Comparison of ENCODE assay signal across 31 mouse cellular contexts in genomic region chr9:50686866-50687652, GRCm38 (mm10). TPM values are rescaled to one million over a fixed set of nuclear protein-coding genes. Genes with fewer than 3 reads are reported as not detected.
DNase-seq lines count a peak whose midpoint lies in the region; ATAC-seq and TF ChIP-seq lines count a peak whose summit lies in the region.
"Had no signal": no experiment of that assay in that cellular context is flagged by ENCODE, and none has a peak within 500 bp of the region (broad histone marks: within the 10 kb centered on the region; RNA-seq: fewer than 3 reads in every experiment).

No protein-coding gene starts in this region.

- no peak overlapping the region for H3K4me3 ChIP-seq in liver, embryonic 16.5 days (ENCODE audit: low read depth, low read length)
- no peak overlapping the region for H3K4me3 ChIP-seq in liver, embryonic 11.5 days (ENCODE audit: low read depth, low read length)
- H3K4me3 ChIP-seq in C2C12 (ENCODE audit: insufficient read depth, poor library complexity, severe bottlenecking), result no peak overlapping the region
- H3K4me3 ChIP-seq in embryonic fibroblast, embryonic 13.5 days (ENCODE audit: insufficient read depth, low read length), result no peak overlapping the region
- H3K4me3 ChIP-seq: embryonic facial prominence, embryonic 13.5 days; erythroblast, embryonic 14.5 days; hindbrain, embryonic 13.5 days; left cerebral cortex, adult 2 months; limb, embryonic 13.5 days; myocyte; neural tube, embryonic 12.5 days had no signal

- no peak for TF ChIP-seq POLR2A in embryonic fibroblast, embryonic 13.5 days (IDR thresholded peaks at IDR 0.05; ENCODE audit: low read depth, low read length)

- H3K79me2 ChIP-seq in C2C12 (ENCODE audit: control insufficient read depth, insufficient read depth), result no peaks in the 10 kb centered on the region

- H3K4me2 ChIP-seq in liver, embryonic 16.5 days (ENCODE audit: low read depth, low read length), result 0 out of 2 replicates have a peak overlapping the region, but pooled peaks have one; percentile 8
- H3K4me2 ChIP-seq in liver, embryonic 11.5 days, result no peak overlapping the region
- H3K4me2 ChIP-seq: embryonic facial prominence, embryonic 13.5 days; heart, embryonic 11.5 days; hindbrain, embryonic 13.5 days; limb, embryonic 13.5 days; neural tube, embryonic 12.5 days had no signal

- H3K9ac ChIP-seq in liver, embryonic 16.5 days (ENCODE audit: low read depth, low read length), result no peak overlapping the region
- no peak overlapping the region for H3K9ac ChIP-seq in liver, embryonic 11.5 days (ENCODE audit: low read depth, low read length)
- H3K9ac ChIP-seq: embryonic facial prominence, embryonic 13.5 days; forebrain, postnatal 0 days; hindbrain, embryonic 13.5 days; limb, embryonic 13.5 days; neural tube, embryonic 12.5 days had no signal

- H3K27me3 ChIP-seq in liver, embryonic 16.5 days (ENCODE audit: control insufficient read depth, insufficient read depth, low read depth, low read length), result no peaks in the 10 kb centered on the region
- H3K27me3 ChIP-seq in liver, embryonic 11.5 days (replicated peaks; ENCODE audit: control insufficient read depth, insufficient read depth, low read length), result no peaks in the 10 kb centered on the region
- H3K27me3 ChIP-seq in C2C12 (ENCODE audit: control insufficient read depth, insufficient read depth, insufficient read length), result no peaks in the 10 kb centered on the region
- H3K27me3 ChIP-seq: embryonic facial prominence, embryonic 13.5 days; hindbrain, embryonic 13.5 days; limb, embryonic 13.5 days; neural tube, embryonic 12.5 days had no signal

- H3K36me3 ChIP-seq in liver, embryonic 16.5 days (ENCODE audit: control insufficient read depth, insufficient read depth), result no peaks in the 10 kb centered on the region
- no peaks in the 10 kb centered on the region for H3K36me3 ChIP-seq in liver, embryonic 11.5 days (ENCODE audit: control insufficient read depth, insufficient read depth, low read length)
- H3K36me3 ChIP-seq in C2C12 (ENCODE audit: control insufficient read depth, insufficient read depth), result no peaks in the 10 kb centered on the region

- 43% methylated on average over 6 of the region's 6 CpGs for WGBS in liver, embryonic 16.5 days (ENCODE audit: insufficient replicate concordance)
- 63% methylated on average over 6 of the region's 6 CpGs for WGBS in liver, embryonic 11.5 days

- intact Hi-C loops in left cerebral cortex, postnatal 4 days (cut with DNase I), result no loop called here

- H3K27ac ChIP-seq in liver, embryonic 16.5 days (ENCODE audit: low read length), result peak overlapping the region; percentile 48
- H3K27ac ChIP-seq in liver, embryonic 11.5 days (ENCODE audit: low read depth, low read length), result no peak overlapping the region
- H3K27ac ChIP-seq in embryonic fibroblast, embryonic 13.5 days (ENCODE audit: insufficient read depth, low read length), result peak overlapping the region; percentile 20; the same call in 1 of the 2 replicates
- H3K27ac ChIP-seq: embryonic facial prominence, embryonic 13.5 days; hindbrain, embryonic 13.5 days; left cerebral cortex, adult 2 months; limb, embryonic 13.5 days; neural tube, embryonic 12.5 days had no signal

- no peak overlapping the region for H3ac ChIP-seq in C2C12 (ENCODE audit: control insufficient read depth, insufficient read length, low read depth)

- no peaks in the 10 kb centered on the region for H3K79me3 ChIP-seq in C2C12 (ENCODE audit: low read depth)

- no peak for DNase-seq in liver, embryonic 11.5 days (ENCODE audit: low spot score)
- DNase-seq in frontal cortex, postnatal 10 days (ENCODE audit: low spot score in 2 of 2), result no peak
- DNase-seq in left cerebral cortex, postnatal 4 days, result no peak
- DNase-seq: adrenal gland, postnatal 36 days; cerebellum, adult 18-20 months; cerebellum, postnatal 10 days; embryo, embryonic 11 days; forebrain, postnatal 0 days; gastrocnemius, postnatal 10 days; heart, postnatal 4 days; kidney, adult 11 months; kidney, postnatal 25 days; lung, adult 18-20 months; lung, postnatal 4 days; thymus, adult 2 months; thymus, postnatal 36 days had no signal

- H3K9me3 ChIP-seq in liver, embryonic 16.5 days (replicated peaks; ENCODE audit: control insufficient read depth, low read length), result no peaks in the 10 kb centered on the region
- H3K9me3 ChIP-seq in liver, embryonic 11.5 days (ENCODE audit: control insufficient read depth, low read length), result no peaks in the 10 kb centered on the region
- H3K9me3 ChIP-seq: embryonic facial prominence, embryonic 13.5 days; hindbrain, embryonic 13.5 days; limb, embryonic 13.5 days; neural tube, embryonic 12.5 days had no signal

- ATAC-seq in liver, embryonic 16.5 days (ENCODE audit: low read depth), result peak; percentile 59; the same call in 1 of the 2 replicates
- ATAC-seq in liver, embryonic 11.5 days (replicated peaks; ENCODE audit: low FRiP score), result no peak
- 0 out of 2 replicates have a peak, but pooled peaks have one; percentile 11 for ATAC-seq in megakaryocyte progenitor cell, adult 5-6 weeks (replicated peaks; ENCODE audit: poor library complexity)
- ATAC-seq in monocyte, adult 5-6 weeks (replicated peaks; ENCODE audit: insufficient number of reproducible peaks, low FRiP score, low TSS enrichment, poor library complexity, severe bottlenecking), result no peak
- ATAC-seq: forebrain, postnatal 0 days; lung, postnatal 0 days; midbrain, embryonic 16.5 days had no signal

- TF ChIP-seq CTCF in C2C12 (IDR thresholded peaks at IDR 0.05; ENCODE audit: control insufficient read depth, insufficient read depth, insufficient read length), result no peak
- no peak for TF ChIP-seq CTCF in embryonic fibroblast, embryonic 13.5 days (IDR thresholded peaks at IDR 0.05; ENCODE audit: borderline replicate concordance, insufficient read depth, low read length)

- no peaks in the 10 kb centered on the region; the same call in 1 of the 2 replicates for H3K4me1 ChIP-seq in liver, embryonic 16.5 days (ENCODE audit: control insufficient read depth, low read depth, low read length)
- no peaks in the 10 kb centered on the region for H3K4me1 ChIP-seq in liver, embryonic 11.5 days (replicated peaks; ENCODE audit: control insufficient read depth, insufficient read depth, low read length)
- no peaks in the 10 kb centered on the region; the same call in 1 of the 2 replicates for H3K4me1 ChIP-seq in embryonic fibroblast, embryonic 13.5 days (ENCODE audit: control insufficient read depth, insufficient read depth, low read length)
- H3K4me1 ChIP-seq: embryonic facial prominence, embryonic 13.5 days; hindbrain, embryonic 13.5 days; limb, embryonic 13.5 days; neural tube, embryonic 12.5 days had no signal

TF ChIP-seq in C2C12, 6 proteins besides CTCF, POLR2A, EP300 and RAD21:
- TF ChIP-seq USF1 (IDR thresholded peaks at IDR 0.05; ENCODE audit: low read depth) (no peak), MYOG (IDR thresholded peaks at IDR 0.05; ENCODE audit: control insufficient read depth, extremely low read depth, insufficient read length) (no peak), CEBPB (IDR thresholded peaks at IDR 0.05; ENCODE audit: low read depth) (no peak), MYOD1 (IDR thresholded peaks at IDR 0.05; ENCODE audit: control insufficient read depth, insufficient read length, low read depth) (no peak), FOSL1 (IDR thresholded peaks at IDR 0.05; ENCODE audit: insufficient read depth, low read length, poor library complexity, severe bottlenecking) (peak; percentile 25), MAX (IDR thresholded peaks at IDR 0.05) (no peak)

RNA-seq across cellular contexts. Expression of gene Dlat, which starts 27.5 kb away (rescaled TPM):
- polyA plus RNA-seq in liver, embryonic 16.5 days (2015; fragmentation: Nextera tagmentation; extraction: Ambion mirVana), result 21.6 and 22.5 TPM in 2 replicates
- 77.3 and 83.7 TPM in 2 replicates for polyA plus RNA-seq in liver, embryonic 11.5 days (2014; fragmentation: Nextera tagmentation; extraction: Ambion mirVana)
- polyA plus RNA-seq in C2C12 (2012; fragmentation: generic; extraction: Trizol), result 42.1 TPM
- 46.2 and 50.0 TPM in 2 replicates for polyA plus RNA-seq in embryonic fibroblast, embryonic 13.5 days (2011; ENCODE audit: insufficient read length, low read depth, missing spikeins)
- total RNA-seq in megakaryocyte progenitor cell, adult 5-6 weeks (2015), result 47.2 and 58.0 TPM in 2 replicates
- total RNA-seq in megakaryocyte progenitor cell, adult 5-6 weeks (2017), result 47.9 and 48.0 TPM in 2 replicates
- 10 to 100 TPM; 73.7 to 79.4 TPM for total RNA-seq in left cerebral cortex, postnatal 4 days (2021)
- total RNA-seq in monocyte, adult 5-6 weeks (2017), result 19.0 to 26.5 TPM (median 26.5 TPM) in 3 replicates

RNA-seq across cellular contexts. Expression of gene Dixdc1, which starts 52.3 kb away (rescaled TPM):
- polyA plus RNA-seq in liver, embryonic 16.5 days (2015; fragmentation: Nextera tagmentation; extraction: Ambion mirVana), result 2.2 and 2.7 TPM in 2 replicates
- polyA plus RNA-seq in liver, embryonic 11.5 days (2014; fragmentation: Nextera tagmentation; extraction: Ambion mirVana), result 2.3 and 3.5 TPM in 2 replicates
- 1.2 TPM for polyA plus RNA-seq in C2C12 (2012; fragmentation: generic; extraction: Trizol)
- polyA plus RNA-seq in embryonic fibroblast, embryonic 13.5 days (2011; ENCODE audit: insufficient read length, low read depth, missing spikeins), result 10.9 and 11.1 TPM in 2 replicates
- total RNA-seq in megakaryocyte progenitor cell, adult 5-6 weeks (2015), result 0.07 and 0.22 TPM in 2 replicates
- 0.42 and 0.44 TPM in 2 replicates for total RNA-seq in megakaryocyte progenitor cell, adult 5-6 weeks (2017)
- total RNA-seq in left cerebral cortex, postnatal 4 days (2021), result 10 to 100 TPM; 65.3 to 66.0 TPM
- 0.39 to 0.57 TPM in 2 of 3 replicates, not detected in the other for total RNA-seq in monocyte, adult 5-6 weeks (2017)
- polyA plus RNA-seq: erythroblast, embryonic 14.5 days had no signal

RNA-seq across cellular contexts. Expression of gene 2310030G06Rik, which starts 59.3 kb away (rescaled TPM):
- 4.6 and 5.2 TPM in 2 replicates for polyA plus RNA-seq in liver, embryonic 16.5 days (2015; fragmentation: Nextera tagmentation; extraction: Ambion mirVana)
- 2.6 and 4.5 TPM in 2 replicates for polyA plus RNA-seq in liver, embryonic 11.5 days (2014; fragmentation: Nextera tagmentation; extraction: Ambion mirVana)
- polyA plus RNA-seq in C2C12 (2012; fragmentation: generic; extraction: Trizol), result 1.3 TPM
- polyA plus RNA-seq in embryonic fibroblast, embryonic 13.5 days (2011; ENCODE audit: insufficient read length, low read depth, missing spikeins), result 1.8 and 3.3 TPM in 2 replicates
- total RNA-seq in megakaryocyte progenitor cell, adult 5-6 weeks (2015), result 0.64 TPM in 1 of 2 replicates, not detected in the other
- 0.71 TPM in 1 of 2 replicates, not detected in the other for total RNA-seq in megakaryocyte progenitor cell, adult 5-6 weeks (2017)
- 1 to 10 TPM; 1.8 to 2.0 TPM for total RNA-seq in left cerebral cortex, postnatal 4 days (2021)
- total RNA-seq in monocyte, adult 5-6 weeks (2017), result not detected in 3 replicates
- polyA plus RNA-seq: erythroblast, embryonic 14.5 days had no signal

Comparison
In these comparisons a context has a peak if more than half of its experiments do, and no peak if none do; other contexts are left out.
1. ATAC-seq: peak in liver, embryonic 16.5 days (single experiment) and megakaryocyte progenitor cell, adult 5-6 weeks (single experiment); none in liver, embryonic 11.5 days (single experiment) and monocyte, adult 5-6 weeks (single experiment).